Mouse (Mus musculus) stomach, postnatal 0 days (tissue): Measurements from ENCODE around the gene Lat.

Experiments
- CTCF ChIP-seq: IDR thresholded peaks from 2 replicates; pipeline ENCODE4 v1.5.1; 2016; ENCODE audit warnings: antibody characterized with exemption, low read depth, mild to moderate bottlenecking, moderate library complexity
- EP300 ChIP-seq: optimal IDR thresholded peaks from 2 replicates; pipeline ENCODE3; 2016; ENCODE audit warnings: antibody characterized with exemption

GRCm38 (mm10) chr7:126417045-126417444 lies 47.7 kb upstream of the Lat start:
- TF ChIP-seq EP300: no peak
- TF ChIP-seq CTCF: no peak
